Mouse (Mus musculus): ENCODE results near the gene Vstm5. TPM values are rescaled to one million over a fixed set of nuclear protein-coding genes. Genes with fewer than 3 reads are reported as not detected.
"Not testable (repeated sequence)": the region's sequence is repeated elsewhere in the genome, so short reads cannot be mapped to it uniquely, and the experiment has no call there.

Gene Vstm5
- total RNA-seq, 2 experiments from 2014 or later: 8.1 to 8.7 TPM

DNA sequence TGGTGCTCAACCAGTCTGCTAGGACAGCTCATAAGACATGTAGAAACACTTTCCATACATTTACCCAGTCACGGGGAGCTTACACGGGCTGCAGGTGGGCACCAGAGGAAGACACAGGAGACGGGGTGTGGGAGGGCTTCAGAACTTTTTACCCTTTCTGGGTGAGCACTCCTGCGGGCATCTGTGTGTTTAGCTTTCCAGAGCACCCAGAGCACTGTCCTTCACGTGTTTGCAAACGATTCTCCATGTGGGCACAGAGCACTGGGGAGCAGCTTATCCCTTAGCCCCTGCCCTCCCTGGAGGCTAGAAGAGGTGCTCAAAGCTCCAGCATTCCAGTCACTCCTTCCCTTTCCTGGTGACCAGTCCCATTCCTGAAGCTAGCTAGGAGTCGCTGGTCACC lies 15.7 kb downstream of the Vstm5 start:
- DNase-seq (ENCODE audit: low spot score in 2 of 2): no peak
- intact Hi-C loops (cut with DNase I): no loop called here

DNA sequence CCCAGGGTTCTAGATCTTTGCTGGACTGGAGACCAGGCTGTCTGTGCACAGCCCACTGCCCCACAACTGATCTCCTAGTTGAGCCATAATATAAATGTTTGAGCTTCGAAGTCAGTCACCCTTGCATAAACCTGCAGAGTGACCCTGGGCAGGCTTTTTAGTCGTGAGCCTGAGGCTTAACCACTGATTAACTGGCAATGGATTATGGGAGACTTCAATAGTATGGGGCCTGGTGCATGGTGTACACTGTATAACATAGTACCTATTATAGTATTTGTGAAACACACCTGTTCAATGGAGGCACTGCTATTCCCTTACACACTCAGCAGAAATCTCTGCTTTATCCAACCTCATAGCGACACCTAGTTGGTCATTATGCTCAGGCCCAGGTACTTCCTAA lies 17.4 kb downstream of the Vstm5 start:
- no peak for DNase-seq (ENCODE audit: low spot score in 2 of 2)
- intact Hi-C loops (cut with DNase I): no loop called here

DNA sequence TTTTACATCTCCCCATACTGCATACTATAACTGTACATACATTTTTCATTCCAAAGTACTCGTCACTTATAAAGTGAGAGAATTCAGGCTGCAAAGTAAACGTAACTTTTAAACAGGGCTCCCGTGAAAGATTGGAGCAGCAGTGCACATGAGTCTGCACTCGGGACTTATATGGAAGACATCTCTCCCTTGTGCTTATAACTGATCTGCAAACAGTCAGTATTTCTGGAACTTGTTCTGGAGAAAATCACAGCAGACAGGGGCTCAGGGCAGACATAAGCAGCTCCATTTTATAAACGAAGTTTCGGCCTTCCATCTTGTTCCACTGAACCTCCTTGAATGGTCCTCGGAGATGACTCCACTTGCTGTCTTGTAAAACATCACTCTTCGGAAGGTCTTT lies 23.1 kb downstream of the Vstm5 start:
- DNase-seq (ENCODE audit: low spot score in 2 of 2): no peak
- intact Hi-C loops (cut with DNase I): no loop called here

DNA sequence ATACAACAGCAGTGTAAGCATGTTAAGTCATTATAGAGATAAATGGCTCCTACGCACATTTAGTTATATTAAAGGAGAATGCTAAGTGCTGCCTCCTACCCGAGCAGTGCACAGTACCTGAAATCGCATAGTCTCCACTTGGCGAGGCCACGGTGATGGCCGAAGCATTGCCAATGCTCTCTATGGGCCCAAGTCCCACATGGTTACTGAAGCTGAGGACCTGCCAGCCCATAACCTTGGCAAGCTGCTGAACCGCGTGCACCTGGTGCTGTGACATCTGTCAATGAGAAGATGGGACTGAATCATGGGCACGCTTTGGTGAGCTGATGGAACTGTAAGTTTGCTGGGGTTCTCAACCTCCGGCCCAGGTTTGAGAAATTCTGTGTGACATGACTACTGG lies 24.6 kb downstream of the Vstm5 start:
- no peak for DNase-seq (ENCODE audit: low spot score in 2 of 2)
- intact Hi-C loops (cut with DNase I): no loop called here

DNA sequence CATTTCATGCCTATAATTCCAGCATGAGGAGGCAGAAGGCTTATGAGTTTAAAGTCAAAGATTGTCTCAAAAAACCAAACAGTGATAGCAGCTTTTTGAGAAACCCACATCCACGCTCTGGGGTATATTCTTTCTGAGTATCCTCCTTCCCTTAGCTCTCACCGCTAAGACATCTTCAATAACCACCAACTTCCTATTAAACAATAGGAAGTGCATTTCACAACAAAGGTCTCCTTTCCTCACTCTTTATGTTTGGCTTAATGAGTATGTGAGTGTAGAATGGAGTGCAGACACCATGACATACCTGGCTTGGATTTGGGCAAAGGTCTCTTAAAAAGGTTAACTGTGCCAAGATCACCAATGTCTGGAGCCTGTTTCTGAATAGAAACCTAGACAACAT lies 35.1 kb downstream of the Vstm5 start:
- DNase-seq (ENCODE audit: low spot score in 2 of 2): no peak
- intact Hi-C loops (cut with DNase I): no loop called here

DNA sequence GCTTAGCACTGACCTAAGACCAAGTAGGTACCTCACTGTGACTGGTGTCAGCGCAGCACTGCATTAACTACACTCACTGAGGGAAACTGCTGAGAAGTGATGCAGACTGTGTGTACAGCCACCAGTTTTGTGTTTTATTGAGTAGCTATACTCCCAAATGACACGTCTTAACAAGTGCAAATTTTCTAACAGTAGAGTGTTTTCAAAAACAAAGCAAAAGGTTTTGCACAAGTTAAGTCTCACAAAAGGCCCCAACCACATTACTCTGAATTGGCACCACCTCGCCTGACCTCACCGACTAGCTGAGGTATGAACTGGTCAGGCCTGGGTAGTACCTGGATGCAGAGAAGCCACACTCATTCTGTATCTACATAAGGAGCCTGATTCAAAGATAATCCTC lies 38.0 kb downstream of the Vstm5 start:
- intact Hi-C loops (cut with DNase I): no loop called here
- DNase-seq (ENCODE audit: low spot score in 2 of 2): no peak

DNA sequence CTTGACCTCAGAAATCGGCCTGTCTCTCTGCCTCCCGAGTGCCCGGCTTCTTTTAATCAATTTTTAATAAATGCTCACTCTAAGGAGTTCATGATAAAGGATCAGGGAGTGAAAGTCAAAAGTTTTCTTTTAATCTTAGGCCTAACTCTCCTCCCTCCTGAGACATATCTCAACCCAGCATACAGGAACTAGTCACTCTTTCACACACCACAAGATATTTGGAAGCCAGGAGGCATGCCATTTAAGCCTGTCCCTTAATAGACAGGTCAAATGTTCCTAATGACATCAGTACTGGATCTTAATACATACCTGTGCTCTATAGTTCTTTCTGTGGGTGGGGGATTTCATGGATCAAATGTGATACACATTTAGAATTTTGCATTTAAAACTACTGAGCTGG lies 39.5 kb downstream of the Vstm5 start:
- intact Hi-C loops (cut with DNase I): loop anchor here (2.0 kb wide), 1 partner anchor 28 kb away; the partner anchor contains the start of genes 4931406C07Rik and Taf1d
- DNase-seq (ENCODE audit: low spot score in 2 of 2): no peak

DNA sequence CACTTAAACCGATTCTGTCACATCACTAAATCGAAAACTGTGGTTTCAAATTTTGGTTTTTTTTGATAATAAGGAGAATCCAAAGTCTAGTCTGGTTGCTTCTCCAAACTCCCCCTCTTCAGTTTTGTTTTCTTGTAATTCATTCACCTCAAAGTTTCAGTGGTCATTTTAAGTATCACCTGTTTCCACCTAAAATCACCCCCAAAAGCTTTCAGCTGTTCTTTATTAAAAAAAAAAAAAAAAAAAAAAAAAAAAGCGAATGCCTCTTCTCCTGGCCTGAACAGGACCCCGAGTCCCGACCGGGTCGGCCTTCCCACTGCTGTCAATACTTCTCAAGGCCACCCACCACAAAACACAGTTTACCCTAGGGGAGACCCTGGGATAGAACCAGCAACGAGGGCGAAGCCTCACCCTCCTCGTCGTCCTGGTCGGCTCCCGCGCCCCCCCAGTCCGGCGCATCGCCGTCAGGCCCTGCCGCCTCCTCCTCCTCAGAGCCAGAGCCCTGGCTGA lies 40.3 kb downstream of the Vstm5 start:
- DNase-seq (ENCODE audit: low spot score in 2 of 2): no peak
- intact Hi-C loops (cut with DNase I): loop anchor here (2.0 kb wide), 1 partner anchor 28 kb away; the partner anchor contains the start of genes 4931406C07Rik and Taf1d

DNA sequence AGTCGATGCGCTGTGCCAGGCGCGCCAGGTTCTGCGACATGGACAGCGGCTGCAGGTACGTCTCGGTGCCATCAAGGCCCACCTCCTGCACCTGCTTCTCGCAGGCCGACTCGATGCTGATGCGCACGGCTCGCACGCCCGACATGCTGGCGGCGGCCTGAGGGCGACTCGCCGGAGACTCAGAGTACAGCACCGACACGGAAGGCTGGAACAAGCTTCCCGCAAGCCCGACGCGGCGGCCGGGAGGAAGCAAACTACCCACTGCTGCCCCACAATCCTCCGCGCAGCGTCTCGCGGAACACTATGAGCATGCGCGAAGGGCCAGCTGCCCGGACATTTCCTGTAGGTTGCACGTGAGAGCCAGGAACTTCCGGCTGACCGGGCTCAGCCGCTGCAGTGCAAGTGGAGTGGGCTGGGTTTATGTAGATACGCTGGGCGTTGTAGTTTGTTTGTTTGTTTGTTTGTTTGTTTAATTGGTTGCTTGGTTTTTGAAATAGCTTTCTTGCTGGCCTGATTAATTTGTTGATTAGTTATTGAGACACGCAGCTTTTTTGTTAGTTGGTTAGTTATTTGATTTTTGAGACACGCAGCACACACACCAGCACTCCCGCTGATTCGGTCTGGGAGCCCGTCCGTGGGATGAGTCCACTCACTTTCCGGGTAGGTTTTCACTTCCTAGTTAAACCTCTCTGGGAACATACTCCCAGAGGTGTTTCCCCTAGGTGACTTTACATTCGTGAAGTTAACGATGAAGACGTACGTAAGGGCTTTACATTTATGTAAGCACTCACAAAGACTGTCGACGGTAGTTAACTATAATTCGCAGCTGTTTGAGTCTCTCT lies 41.0 kb downstream of the Vstm5 start, which contains the start of gene Med17:
Med17 (minus strand) TSS at position 283 of the 842 bp plus-strand sequence.
- DNase-seq (ENCODE audit: low spot score in 2 of 2): peak; percentile 96 to 98
- intact Hi-C loops (cut with DNase I): loop anchor here (2.0 kb wide), 1 partner anchor 27 kb away; the partner anchor contains the start of genes 4931406C07Rik and Taf1d

DNA sequence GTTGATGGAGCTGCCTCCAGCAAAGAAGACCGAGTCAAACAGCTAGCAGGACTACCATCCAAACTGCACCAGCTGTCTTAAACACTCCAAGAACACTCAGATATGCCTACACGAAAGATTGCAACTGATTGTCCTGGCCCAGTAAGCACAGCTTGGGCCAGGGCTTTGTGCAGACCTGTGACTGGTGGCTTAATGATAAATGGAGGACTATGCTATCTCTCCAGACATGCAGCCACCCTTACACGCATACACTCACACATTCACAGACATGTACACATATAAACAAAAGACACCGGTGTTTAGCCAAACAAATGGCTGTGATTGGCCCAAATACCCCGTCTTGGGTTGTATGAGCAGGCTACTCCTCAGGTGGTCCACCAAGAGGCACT lies 41.6 kb downstream of the Vstm5 start:
- DNase-seq (ENCODE audit: low spot score in 2 of 2): no peak
- intact Hi-C loops (cut with DNase I): no loop called here

DNA sequence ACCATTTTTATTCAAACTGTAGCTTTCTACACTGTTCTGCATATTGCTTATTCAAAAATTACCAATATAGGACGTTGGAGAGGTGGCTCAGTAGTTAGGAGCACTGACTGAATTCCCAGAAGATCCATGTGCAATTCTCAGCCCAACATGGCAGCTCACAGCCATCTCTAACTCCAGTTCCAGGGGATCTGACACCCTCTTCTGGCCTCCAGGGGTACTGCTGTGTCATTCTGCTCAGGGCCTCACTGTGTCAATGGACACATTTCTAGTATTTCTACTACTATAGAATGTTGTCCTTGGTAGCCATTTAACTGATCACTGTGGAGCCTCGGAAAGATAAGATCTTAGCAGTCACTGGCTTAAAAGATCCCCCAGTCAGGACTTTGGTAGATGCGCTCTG lies 46.6 kb downstream of the Vstm5 start:
- no peak for DNase-seq (ENCODE audit: low spot score in 2 of 2)
- intact Hi-C loops (cut with DNase I): no loop called here

DNA sequence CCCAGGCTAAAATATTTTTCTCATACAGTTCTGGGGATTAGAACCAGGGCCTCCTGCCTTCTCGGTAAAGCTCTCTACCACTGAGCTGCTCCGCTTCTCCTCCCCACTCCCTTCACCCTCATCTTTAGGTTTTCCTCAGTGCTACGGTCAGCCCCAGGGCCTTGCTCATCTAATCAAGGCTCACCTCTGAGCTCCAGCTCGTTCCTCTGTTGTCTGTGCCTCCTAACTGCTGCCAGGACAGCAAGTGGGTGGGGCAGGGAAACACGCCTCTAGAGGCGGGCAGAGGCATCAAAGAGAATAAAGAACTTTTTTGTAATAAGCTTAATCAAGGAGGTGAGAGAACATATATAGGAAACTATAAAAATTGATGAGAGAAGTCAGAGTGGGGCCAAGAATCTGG lies 49.0 kb downstream of the Vstm5 start:
- intact Hi-C loops (cut with DNase I): no loop called here
- no peak for DNase-seq (ENCODE audit: low spot score in 2 of 2)

DNA sequence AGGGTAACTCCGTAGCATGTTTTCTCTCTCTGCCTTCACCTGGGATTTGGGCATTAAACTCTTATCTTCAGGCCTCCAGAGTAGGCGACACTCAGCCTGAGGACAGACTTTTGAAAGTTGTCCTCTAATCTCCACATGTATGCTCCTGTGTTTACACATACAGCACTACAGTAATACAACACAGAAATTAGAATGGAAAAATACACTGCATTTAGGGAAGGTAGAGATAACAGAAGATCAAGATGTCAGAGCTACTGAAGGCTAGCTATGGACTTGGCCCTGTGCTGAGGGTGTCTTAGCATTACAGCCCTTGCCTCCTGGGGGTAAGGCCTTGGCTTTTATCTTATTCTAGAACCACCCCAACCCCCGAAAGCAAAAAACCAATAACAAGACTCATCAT lies 49.6 kb downstream of the Vstm5 start:
- no peak for DNase-seq (ENCODE audit: low spot score in 2 of 2)
- intact Hi-C loops (cut with DNase I): no loop called here

DNA sequence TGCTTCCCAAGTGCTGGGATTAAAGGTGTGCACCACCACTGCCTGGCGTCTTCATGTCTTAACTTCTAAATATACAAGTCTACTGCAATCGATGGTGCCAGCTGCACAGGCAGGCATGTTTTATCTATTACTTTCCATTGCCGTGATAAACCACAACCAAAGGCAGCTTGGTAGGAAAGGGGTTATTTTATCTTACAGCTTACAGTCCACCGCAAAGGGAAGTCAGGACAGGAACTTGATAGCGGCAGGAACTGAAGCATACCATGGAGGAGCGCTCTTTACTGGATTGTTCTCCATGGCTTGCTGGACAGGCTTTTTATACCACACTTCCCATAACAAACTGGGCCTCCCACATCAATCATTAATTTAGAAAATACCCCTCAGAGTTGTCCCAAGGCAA lies 50.4 kb downstream of the Vstm5 start:
- intact Hi-C loops (cut with DNase I): no loop called here
- DNase-seq (ENCODE audit: low spot score in 2 of 2): no peak

DNA sequence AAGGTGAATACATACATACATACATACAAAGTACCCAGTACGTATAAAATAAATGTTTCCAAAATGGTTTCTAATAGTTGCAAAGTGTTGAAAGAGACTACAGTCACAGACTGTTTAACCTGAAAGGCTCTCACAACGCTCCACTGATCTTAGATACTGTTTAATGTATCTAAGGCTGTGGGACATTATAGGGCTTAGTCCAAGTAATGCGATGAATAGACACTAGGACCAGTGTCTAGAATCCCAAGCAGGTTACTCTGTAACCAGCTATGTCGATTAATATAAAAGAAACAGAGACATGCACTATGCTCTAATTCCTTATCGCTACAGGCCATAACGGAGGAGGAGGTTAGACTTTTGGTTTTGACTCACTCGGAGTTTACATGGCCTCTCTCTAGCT lies 58.3 kb downstream of the Vstm5 start:
- intact Hi-C loops (cut with DNase I): no loop called here

DNA sequence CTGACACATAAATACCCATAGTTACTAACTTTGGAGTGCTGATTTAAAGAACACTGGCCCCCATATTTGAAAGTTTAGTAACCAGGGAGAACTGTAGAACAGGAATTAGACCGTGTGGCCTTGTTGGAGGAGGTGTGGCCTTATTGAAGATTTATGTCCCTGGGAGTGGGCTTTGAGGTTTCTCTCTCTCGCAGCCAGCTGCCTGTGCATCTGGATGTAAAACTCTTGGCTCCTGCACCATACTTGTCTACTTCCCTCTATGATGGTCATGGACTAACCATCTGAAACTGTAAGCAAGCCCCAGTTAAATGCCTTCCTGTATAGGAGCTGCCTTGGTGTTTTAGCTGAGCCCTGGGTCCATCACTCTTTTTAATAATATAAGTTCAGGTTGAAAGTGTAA lies 59.6 kb downstream of the Vstm5 start:
- intact Hi-C loops (cut with DNase I): no loop called here

More for the DNA sequence above, 58.3 kb downstream of the Vstm5 start:
- no peak for DNase-seq (ENCODE audit: low spot score in 2 of 2)

DNA sequence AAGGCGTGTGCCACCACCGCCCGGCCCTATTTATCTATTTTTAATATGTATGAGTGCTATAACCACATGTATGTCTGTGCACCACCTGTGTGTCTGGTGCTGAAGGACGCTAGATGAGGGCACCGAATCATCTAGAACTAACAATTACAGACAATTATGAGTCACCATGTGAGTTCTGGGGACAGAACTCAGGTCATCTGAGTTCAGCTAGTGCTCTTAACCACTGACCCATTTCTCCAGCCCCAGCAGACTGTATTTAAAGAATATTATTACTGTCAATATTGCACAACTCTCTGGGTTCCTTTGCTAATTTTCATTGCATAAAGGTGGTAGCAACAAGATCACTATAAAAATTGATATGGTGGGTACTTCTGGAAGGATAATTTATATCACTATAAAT lies 61.2 kb downstream of the Vstm5 start:
- no peak for DNase-seq (ENCODE audit: low spot score in 2 of 2)
- intact Hi-C loops (cut with DNase I): no loop called here

More for the DNA sequence above, 59.6 kb downstream of the Vstm5 start:
- no peak for DNase-seq (ENCODE audit: low spot score in 2 of 2)

DNA sequence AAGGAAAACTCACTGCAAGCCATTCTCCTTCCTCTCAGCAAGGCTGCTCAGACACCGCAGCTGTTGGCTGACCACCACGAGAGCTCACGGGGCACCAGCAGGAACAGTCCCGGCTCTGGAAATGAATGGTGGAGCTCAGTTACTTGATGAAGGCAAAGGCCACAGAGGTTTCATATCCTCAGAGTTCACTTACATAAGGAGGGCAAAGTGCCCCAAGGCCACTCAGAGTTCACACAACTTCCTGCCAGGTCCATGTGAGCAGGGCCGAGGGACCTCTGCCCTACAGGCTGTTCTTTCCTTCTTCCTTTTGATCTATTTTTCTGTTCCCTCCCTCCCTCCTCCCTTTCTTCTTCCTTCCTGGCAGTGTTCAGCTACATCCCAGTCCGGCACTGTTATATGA lies 62.6 kb downstream of the Vstm5 start:
- intact Hi-C loops (cut with DNase I): no loop called here
- DNase-seq (ENCODE audit: low spot score in 2 of 2): peak in 1 of 2 experiments; percentile 14

DNA sequence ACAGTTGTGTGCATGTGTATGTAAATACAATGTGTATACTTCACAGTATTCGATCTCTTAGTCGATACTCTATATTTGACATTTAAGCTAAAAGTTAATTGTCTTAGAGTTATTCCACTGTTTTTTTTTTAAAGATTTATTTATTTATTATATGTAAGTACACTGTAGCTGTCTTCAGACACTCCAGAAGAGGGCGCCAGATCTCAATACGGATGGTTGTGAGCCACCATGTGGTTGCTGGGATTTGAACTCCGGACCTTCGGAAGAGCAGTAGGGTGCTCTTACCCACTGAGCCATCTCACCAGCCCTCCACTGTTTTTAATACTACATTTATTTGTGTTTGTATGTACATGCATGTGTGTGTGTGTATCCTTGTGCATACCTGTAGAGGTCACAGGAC lies 63.2 kb downstream of the Vstm5 start:
- DNase-seq (ENCODE audit: low spot score in 2 of 2); intact Hi-C loops (cut with DNase I): not testable (repeated sequence)

DNA sequence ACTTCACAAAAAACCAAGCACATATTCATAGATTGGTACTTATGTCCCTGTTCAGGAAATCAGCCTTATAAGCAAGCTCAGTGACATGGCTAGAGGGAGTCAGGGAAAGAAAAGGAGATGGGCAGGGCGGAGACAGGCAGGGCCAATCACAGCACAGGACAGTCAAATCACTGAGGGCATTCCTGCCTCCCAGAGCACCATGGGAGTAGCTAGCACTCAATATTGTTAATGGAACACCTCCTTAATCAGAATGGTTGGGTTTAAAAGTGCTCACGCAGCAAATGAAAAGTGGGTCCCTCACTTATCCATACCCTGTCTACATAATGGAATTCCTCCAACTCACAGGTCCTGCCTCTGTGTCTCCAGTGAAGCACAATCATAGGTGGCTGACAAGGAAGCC lies 64.0 kb downstream of the Vstm5 start:
- intact Hi-C loops (cut with DNase I): no loop called here
- no peak for DNase-seq (ENCODE audit: low spot score in 2 of 2)

Data from left cerebral cortex, postnatal 25 days (tissue).